Mouse (Mus musculus) layer of hippocampus, adult 18-20 months (tissue): ENCODE measurements around the gene Fgf3. TPM values are rescaled to one million over a fixed set of nuclear protein-coding genes. Genes with fewer than 3 reads are reported as not detected.
"Not testable (repeated sequence)": the region's sequence is repeated elsewhere in the genome, so short reads cannot be mapped to it uniquely, and the experiment has no call there.

Experiments
- DNase-seq, 2 experiments: peaks; one replicate each; pipeline ENCODE4 v3.0.0; 2022; ENCODE audit warnings: low spot score in 2 of 2
- total RNA-seq, 2 experiments: library from RNA; stranded (reverse); gene quantifications; 2 replicates each; pipeline ENCODE4 v1.2.3; 2021

Fgf3 gene
- total RNA-seq, 2 experiments from 2014 or later: not detected

- DNase-seq: no peak
Observed at GRCm38 (mm10) chr7:144857826-144858342, 20.0 kb downstream of the Fgf3 start.

DNA sequence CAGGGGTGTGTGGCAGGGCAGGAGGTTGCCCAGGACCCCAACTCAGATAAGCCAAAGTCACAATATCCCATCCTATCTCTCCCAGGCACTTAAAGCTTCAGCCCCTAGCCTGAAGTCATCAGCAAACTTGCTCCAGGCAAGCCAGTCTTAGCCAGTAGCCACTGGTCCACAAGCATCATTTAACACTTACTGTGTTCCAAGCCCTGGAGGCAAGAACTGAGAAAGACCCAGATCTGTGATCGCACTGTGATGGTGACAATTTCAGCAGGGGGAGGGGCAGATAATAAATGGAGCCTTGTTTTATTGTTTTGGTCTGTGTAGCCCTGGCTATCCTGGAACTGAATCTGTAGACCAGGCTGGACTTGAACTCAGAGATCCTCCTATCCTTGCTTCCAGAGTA is 20.8 kb downstream of the Fgf3 start:
- no peak for DNase-seq

DNA sequence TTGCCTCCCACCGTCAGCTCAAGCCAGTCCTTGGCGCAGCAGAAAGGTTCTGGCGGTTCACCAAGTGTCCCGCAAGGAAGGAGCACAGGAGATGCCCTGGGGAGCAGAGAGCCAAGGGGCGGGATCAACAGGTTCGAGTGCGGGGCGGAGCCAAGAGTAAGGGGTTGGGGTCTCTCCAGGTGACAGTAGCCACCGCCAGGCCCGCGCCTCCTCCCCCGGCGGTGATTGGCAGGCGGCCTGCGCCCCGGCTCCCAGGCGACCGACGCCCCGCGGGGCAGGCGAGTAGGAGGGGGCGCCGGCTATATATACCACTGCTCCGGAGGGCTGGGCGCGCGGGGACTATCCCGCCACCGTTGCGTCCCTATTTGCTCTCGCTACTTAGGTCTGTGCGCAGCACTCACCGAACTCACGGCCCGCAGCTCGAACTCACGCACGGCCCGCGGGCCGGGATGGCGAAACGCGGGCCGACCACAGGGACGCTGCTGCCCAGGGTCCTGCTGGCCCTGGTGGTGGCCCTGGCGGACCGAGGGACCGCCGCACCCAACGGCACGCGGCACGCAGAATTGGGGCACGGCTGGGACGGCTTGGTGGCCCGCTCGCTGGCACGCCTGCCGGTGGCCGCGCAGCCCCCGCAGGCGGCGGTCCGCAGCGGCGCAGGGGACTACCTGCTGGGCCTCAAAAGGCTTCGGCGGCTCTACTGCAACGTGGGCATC is 23.3 kb downstream of the Fgf3 start:
- no peak for DNase-seq

GRCm38 (mm10) chr7:144861769-144862070 is 23.8 kb downstream of the Fgf3 start:
- no peak for DNase-seq

DNA sequence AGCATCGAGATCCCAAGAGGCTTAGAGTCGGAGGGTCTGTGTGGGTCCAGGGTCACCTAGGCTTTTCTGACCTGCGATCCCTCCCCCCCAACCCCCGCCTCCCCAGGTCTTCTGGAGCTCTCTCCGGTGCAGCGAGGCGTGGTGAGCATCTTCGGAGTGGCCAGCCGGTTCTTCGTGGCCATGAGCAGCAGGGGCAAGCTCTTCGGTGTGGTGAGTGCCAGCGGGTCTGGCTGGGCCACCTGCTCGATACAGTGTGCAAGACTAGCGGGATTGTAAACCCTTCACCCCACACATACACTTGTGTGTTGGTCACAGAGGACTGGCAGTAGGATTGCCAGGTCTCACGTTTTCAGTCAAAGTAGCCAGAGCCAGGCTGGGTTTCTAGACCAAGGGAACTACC is 24.2 kb downstream of the Fgf3 start:
- no peak for DNase-seq

DNA sequence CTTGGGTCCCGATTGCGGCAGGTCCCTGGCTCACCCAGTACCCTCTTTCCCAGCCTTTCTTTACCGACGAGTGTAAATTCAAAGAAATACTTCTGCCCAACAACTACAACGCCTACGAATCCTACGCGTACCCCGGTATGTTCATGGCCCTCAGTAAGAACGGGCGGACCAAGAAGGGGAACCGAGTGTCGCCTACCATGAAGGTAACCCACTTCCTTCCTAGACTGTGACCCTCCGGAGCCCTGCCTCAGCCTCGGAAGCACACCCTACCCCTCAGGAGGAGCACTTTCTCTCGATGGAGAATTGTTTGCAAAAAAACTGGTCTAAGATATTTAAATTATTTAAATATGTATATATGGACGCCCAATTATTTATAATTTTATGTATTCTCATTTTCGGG is 24.8 kb downstream of the Fgf3 start:
- no peak for DNase-seq

DNA sequence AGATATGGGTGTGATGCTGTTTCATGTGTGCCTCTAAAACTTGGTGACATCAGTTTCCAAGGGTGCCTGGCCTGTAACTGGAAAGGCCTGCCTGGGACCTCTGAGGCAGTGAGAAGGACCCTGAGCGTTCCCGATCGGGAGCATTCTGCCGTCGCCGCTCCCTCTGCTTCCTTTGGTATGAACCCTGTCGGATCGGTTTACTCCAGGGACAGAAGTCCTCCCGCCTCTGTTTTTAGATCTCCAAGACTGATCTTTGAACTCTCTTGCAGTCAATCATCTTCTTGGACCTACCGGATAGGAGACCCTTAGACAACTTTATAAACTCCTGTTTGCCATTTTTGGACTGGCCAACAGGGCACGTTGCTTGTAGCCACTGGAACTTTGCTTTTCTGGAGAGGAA is 25.3 kb downstream of the Fgf3 start:
- DNase-seq: no peak

DNA sequence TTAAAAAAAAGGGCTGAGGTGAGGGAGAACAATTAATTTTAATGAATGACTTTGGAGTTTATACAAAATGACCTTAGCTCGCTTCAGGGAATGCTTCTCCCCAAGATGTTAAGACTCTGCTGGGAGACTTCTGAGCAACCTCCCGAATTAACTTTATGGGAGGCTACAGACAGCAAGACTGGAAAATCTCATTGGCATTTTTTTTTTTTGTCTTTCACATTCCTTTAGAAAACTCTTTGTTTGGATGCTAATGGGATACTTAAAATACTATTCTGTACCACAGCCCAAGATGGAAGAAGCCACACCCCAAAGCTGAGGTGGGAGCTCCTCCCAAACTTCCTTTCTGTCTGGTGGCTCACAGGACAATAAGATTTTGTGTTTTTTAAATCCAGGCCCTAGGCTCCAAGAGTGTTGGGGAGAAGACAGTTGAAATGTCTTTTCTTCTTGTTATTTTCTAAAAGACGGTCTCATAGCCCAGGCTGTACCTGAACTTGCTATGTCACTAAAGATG is 26.3 kb downstream of the Fgf3 start:
- no peak for DNase-seq

- no peak for DNase-seq
Observed at GRCm38 (mm10) chr7:144867161-144867560, 29.3 kb downstream of the Fgf3 start.

- DNase-seq: no peak
Observed at GRCm38 (mm10) chr7:144867602-144868001, 29.7 kb downstream of the Fgf3 start.

DNA sequence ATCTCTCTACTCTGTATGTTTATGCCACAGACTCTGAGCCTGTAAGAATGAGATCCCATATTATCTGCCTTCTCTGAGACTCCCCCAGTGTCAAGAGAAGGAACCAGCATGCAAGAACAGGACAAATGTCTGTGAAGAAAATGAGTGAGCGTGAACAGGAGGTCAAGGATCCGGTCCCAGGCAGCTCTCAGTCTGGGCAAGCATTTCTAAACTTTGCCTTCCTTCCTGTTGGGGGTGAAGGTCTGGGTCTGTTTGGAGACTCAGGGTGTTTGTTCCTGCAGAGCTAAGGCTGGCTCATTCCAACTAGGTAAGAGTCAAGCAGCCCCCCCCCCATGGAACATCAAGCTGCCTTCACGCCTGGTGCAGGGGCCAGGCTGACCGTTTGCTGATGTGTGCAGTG is 34.5 kb downstream of the Fgf3 start:
- DNase-seq: no peak

DNA sequence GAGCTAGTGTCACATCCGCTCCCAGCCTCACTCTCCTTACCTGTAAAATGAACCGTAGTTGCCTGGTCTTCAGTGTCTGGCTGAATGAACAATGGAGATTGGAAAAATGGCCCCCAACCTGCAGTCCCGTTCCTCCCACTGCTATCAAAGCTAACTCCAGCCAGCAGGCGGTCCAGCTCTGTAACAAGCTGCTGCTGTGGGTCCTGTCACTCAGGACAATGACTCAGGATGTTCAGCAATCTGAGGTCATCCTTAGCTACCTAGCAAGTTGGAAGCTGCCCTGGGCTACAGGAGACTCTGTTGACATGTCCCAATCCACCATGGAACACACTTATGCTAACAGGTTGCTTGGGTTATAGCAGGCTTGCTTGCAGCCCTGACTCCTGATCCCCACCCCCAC is 35.3 kb downstream of the Fgf3 start:
- no peak for DNase-seq

DNA sequence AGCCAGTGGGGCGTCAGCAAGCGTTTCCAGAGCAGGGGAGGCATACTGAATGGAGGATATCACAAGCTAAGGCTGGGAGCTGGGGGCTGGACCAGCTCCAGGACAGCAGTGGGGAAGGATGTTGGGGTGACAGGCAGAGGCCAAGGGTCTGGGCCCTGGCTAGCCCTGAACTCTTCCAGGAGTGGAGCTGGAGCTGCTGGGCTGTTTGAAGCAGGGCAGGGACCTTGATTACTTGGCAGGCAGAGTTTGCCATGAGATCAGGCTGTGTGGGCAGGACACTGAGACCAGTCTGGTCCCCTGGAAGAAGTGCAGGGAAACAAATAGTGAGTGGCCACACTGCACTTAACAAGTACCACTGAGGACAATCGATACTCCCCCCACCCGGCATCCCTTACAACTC is 36.3 kb downstream of the Fgf3 start:
- no peak for DNase-seq

GRCm38 (mm10) chr7:144878401-144878800 is 40.5 kb downstream of the Fgf3 start:
- no peak for DNase-seq

GRCm38 (mm10) chr7:144883106-144883505 is 45.2 kb downstream of the Fgf3 start:
- no peak for DNase-seq

GRCm38 (mm10) chr7:144887672-144888071 is 49.8 kb downstream of the Fgf3 start:
- DNase-seq: no peak

- no peak for DNase-seq
Observed at GRCm38 (mm10) chr7:144888564-144889299, 50.8 kb downstream of the Fgf3 start.

DNA sequence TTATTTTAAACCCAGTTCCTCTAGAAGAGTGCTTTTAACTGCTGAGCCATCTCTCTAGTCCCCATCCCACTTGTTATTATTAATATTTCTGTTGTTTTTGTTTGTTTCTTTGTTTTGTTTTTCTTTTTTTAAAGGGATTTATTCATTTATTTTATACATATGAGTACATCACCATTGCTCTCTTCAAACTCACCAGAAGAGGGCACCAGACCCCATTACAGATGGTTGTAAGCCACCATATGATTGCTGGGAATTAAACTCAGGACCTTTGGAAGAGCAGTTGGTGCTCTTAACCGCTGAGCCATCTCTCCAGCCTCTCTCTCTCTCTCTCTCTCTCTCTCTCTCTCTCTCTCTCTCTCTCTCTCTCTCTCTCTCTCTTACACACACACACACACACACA is 52.8 kb downstream of the Fgf3 start:
- not testable (repeated sequence) for DNase-seq

- DNase-seq: peak in 1 of 2 experiments; percentile 53
Observed at GRCm38 (mm10) chr7:144891863-144892262, 54.0 kb downstream of the Fgf3 start.

GRCm38 (mm10) chr7:144892322-144892721 is 54.4 kb downstream of the Fgf3 start:
- DNase-seq: no peak
